Mouse (Mus musculus): ENCODE results near the gene Pomt1. TPM values are rescaled to one million over a fixed set of nuclear protein-coding genes. Genes with fewer than 3 reads are reported as not detected.

Gene Pomt1
- total and polyA plus RNA-seq, 3 experiments: 13.6 to 16.7 (median 16.0) TPM

DNA sequence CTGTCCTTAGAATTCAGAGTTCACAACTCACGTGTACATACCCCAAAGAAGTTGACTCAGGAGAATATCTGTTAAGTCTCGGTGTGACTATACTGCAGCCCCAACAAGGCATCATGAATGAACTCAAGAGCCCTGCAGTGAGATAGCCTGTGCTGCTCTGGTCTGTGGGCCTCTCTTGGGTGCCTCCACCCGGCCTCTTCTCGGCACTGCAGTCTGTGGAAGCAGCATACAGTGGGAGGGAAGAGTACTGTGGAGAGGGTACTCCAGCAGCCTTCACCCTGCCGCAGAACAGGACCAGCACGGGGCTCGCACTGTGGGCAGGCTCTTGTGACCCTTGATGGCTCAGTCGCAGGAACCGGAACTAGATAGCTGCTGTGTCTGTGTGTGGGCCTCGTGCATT is 20.8 kb upstream of the Pomt1 start:
- dilution Hi-C loops (cut with MboI; ENCODE audit: extremely low pct_ligation_motif_present, extremely low pct_unique_long_range_greater_than_20kb, low sequenced_read_pairs) (no loop called here), in situ Hi-C loops (cut with MboI; ENCODE audit: low pct_ligation_motif_present, low pct_unique_long_range_greater_than_20kb, low sequenced_read_pairs) (no loop called here)
- peaks cover 0 to 13% of the 10 kb centered on the region in 2 experiments; a peak in 2 of 4 replicates for H3K4me1 ChIP-seq (ENCODE audit: control insufficient read depth in 1 of 2, insufficient read depth in 2 of 2)
- H3K36me3 ChIP-seq (replicated peaks in 1 of 2; ENCODE audit: control insufficient read depth in 1 of 2, insufficient read depth in 1 of 2, low read length in 1 of 2): peaks cover 98 to 100% of the 10 kb centered on the region in 2 experiments
- no peak overlapping the region for H3K9ac ChIP-seq (ENCODE audit: insufficient read depth, low read depth)
- H3K9me3 ChIP-seq (replicated peaks; ENCODE audit: low read length): no peaks in the 10 kb centered on the region
- TF ChIP-seq ZNF384 (IDR thresholded peaks at IDR 0.05; ENCODE audit: low read depth, low read length): no peak
- no peak for TF ChIP-seq USF2 (conservative IDR thresholded peaks at IDR 0.05; ENCODE audit: low read depth, low read length)
- no peak for TF ChIP-seq ETS1 (conservative IDR thresholded peaks at IDR 0.05; ENCODE audit: low read depth, low read length)
- no peak for TF ChIP-seq CTCF (conservative IDR thresholded peaks at IDR 0.05 in 1 of 2, IDR thresholded peaks at IDR 0.05 in 1 of 2; ENCODE audit: low read depth in 2 of 2, low read length in 2 of 2)
- no peak for TF ChIP-seq MAFK (IDR thresholded peaks at IDR 0.05; ENCODE audit: insufficient replicate concordance, low read length)
- TF ChIP-seq MYC (IDR thresholded peaks at IDR 0.05; ENCODE audit: low read depth, low read length): no peak
- no peak for TF ChIP-seq KAT2A (IDR thresholded peaks at IDR 0.05; ENCODE audit: insufficient replicate concordance, low read length)
- TF ChIP-seq RCOR1 (conservative IDR thresholded peaks at IDR 0.05; ENCODE audit: low read depth, low read length): no peak
- no peak for TF ChIP-seq MAX (IDR thresholded peaks at IDR 0.05; ENCODE audit: low read length)
- TF ChIP-seq POLR2AphosphoS2 (IDR thresholded peaks at IDR 0.05; ENCODE audit: low read depth, low read length): no peak
- no peak for TF ChIP-seq E2F4 (IDR thresholded peaks at IDR 0.05; ENCODE audit: insufficient replicate concordance, low read depth, low read length)
- TF ChIP-seq SMC3 (IDR thresholded peaks at IDR 0.05; ENCODE audit: low read depth, low read length): no peak
- no peak for TF ChIP-seq CHD2 (IDR thresholded peaks at IDR 0.05; ENCODE audit: low read length)
- TF ChIP-seq MAZ (IDR thresholded peaks at IDR 0.05; ENCODE audit: low read depth, low read length): no peak
- TF ChIP-seq HCFC1 (IDR thresholded peaks at IDR 0.05; ENCODE audit: low read depth, low read length): no peak
- TF ChIP-seq TBP (conservative IDR thresholded peaks at IDR 0.05; ENCODE audit: low read depth, low read length): no peak
- TF ChIP-seq PAX5 (IDR thresholded peaks at IDR 0.05; ENCODE audit: low read length): no peak
- no peaks in the 10 kb centered on the region for H3K27me3 ChIP-seq (replicated peaks)
- DNase-seq (ENCODE audit: extremely low read depth): no peak
- H3K79me2 ChIP-seq (replicated peaks; ENCODE audit: control insufficient read depth, extremely low read depth, insufficient read depth, poor library complexity, severe bottlenecking): no peaks in the 10 kb centered on the region
- no peak overlapping the region for H3K27ac ChIP-seq (ENCODE audit: insufficient read depth, low read depth)
- no peak overlapping the region for H3K4me2 ChIP-seq (ENCODE audit: insufficient read depth, low read depth, poor library complexity, severe bottlenecking)
- no peak overlapping the region for H3K4me3 ChIP-seq (replicated peaks in 1 of 3; ENCODE audit: low read depth in 2 of 3, low read length in 2 of 3, poor library complexity in 1 of 3)

DNA sequence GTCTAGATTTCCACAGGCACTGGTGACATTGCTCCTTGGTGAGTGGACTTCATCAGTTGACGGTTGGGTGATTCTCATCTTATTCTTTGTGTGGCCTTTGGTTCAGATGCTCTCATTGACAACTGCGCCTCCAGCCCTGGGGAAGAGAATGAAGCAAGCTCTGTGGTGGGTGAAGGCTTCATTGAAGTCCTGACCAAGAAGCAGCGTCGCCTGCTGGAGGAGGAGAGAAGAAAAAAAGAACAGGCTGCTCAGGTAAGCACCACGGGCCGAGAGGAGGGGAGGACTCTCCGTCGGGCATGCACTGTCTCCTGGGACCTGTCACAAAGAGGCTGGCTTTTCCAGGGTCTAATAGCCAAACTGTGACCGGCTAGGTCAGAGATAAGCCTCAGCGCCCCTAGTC is 19.9 kb upstream of the Pomt1 start:
- H3K4me3 ChIP-seq (replicated peaks in 1 of 3; ENCODE audit: low read depth in 2 of 3, low read length in 2 of 3, poor library complexity in 1 of 3): no peak overlapping the region
- TF ChIP-seq JUN (IDR thresholded peaks at IDR 0.05; ENCODE audit: insufficient read depth, low read depth, low read length): no peak
- TF ChIP-seq ZKSCAN1 (IDR thresholded peaks at IDR 0.05; ENCODE audit: borderline replicate concordance, low read depth, low read length): no peak
- no peak for TF ChIP-seq ELF1 (IDR thresholded peaks at IDR 0.05; ENCODE audit: low read depth, low read length)
- TF ChIP-seq NELFE (IDR thresholded peaks at IDR 0.05; ENCODE audit: low read depth, low read length): no peak
- no peak for TF ChIP-seq CHD1 (IDR thresholded peaks at IDR 0.05; ENCODE audit: low read depth, low read length)
- TF ChIP-seq MAFK (IDR thresholded peaks at IDR 0.05; ENCODE audit: insufficient replicate concordance, low read length): no peak
- TF ChIP-seq RAD21 (IDR thresholded peaks at IDR 0.05; ENCODE audit: low read depth, low read length): no peak
- TF ChIP-seq RCOR1 (conservative IDR thresholded peaks at IDR 0.05; ENCODE audit: low read depth, low read length): no peak
- no peak for TF ChIP-seq CTCF (conservative IDR thresholded peaks at IDR 0.05 in 1 of 2, IDR thresholded peaks at IDR 0.05 in 1 of 2; ENCODE audit: low read depth in 2 of 2, low read length in 2 of 2)
- H3K79me2 ChIP-seq (replicated peaks; ENCODE audit: control insufficient read depth, extremely low read depth, insufficient read depth, poor library complexity, severe bottlenecking): no peaks in the 10 kb centered on the region
- H3K27ac ChIP-seq (ENCODE audit: insufficient read depth, low read depth): no peak overlapping the region
- no peak overlapping the region for H3K4me2 ChIP-seq (ENCODE audit: insufficient read depth, low read depth, poor library complexity, severe bottlenecking)
- DNase-seq (ENCODE audit: extremely low read depth): no peak
- no peak overlapping the region for H3K9ac ChIP-seq (ENCODE audit: insufficient read depth, low read depth)
- H3K27me3 ChIP-seq (replicated peaks): no peaks in the 10 kb centered on the region
- H3K36me3 ChIP-seq (replicated peaks in 1 of 2; ENCODE audit: control insufficient read depth in 1 of 2, insufficient read depth in 1 of 2, low read length in 1 of 2): peaks cover 99 to 100% of the 10 kb centered on the region in 2 experiments
- H3K9me3 ChIP-seq (replicated peaks; ENCODE audit: low read length): no peaks in the 10 kb centered on the region
- peaks cover 6 to 23% of the 10 kb centered on the region in 2 experiments; a peak in 3 of 4 replicates for H3K4me1 ChIP-seq (ENCODE audit: control insufficient read depth in 1 of 2, insufficient read depth in 2 of 2)
- in situ Hi-C loops (cut with MboI; ENCODE audit: low pct_ligation_motif_present, low pct_unique_long_range_greater_than_20kb, low sequenced_read_pairs): no loop called here
- dilution Hi-C loops (cut with MboI; ENCODE audit: extremely low pct_ligation_motif_present, extremely low pct_unique_long_range_greater_than_20kb, low sequenced_read_pairs): no loop called here

Measured in CH12.LX (cell line).